Mouse (Mus musculus): ENCODE results near the gene Coro2a.

- no peak for TF ChIP-seq CTCF (IDR thresholded peaks at IDR 0.05; ENCODE audit: borderline replicate concordance, extremely low read depth, insufficient read depth, insufficient read length)
- TF ChIP-seq POLR2A (IDR thresholded peaks at IDR 0.05; ENCODE audit: borderline replicate concordance, extremely low read depth, insufficient read depth, insufficient read length, poor library complexity, severe bottlenecking), result no peak
Observed at GRCm38 (mm10) chr4:46503881-46504280, 98.1 kb downstream of the Coro2a start.
